Mouse (Mus musculus): ENCODE results near the gene Mccc1.

GRCm38 (mm10) chr3:35957230-35957629 is 43.2 kb downstream of the Mccc1 start:
- TF ChIP-seq CTCF (IDR thresholded peaks at IDR 0.05; ENCODE audit: borderline replicate concordance, control insufficient read depth, extremely low read depth, insufficient read depth, low read length, poor library complexity) (no peak), POLR2A (IDR thresholded peaks at IDR 0.05; ENCODE audit: control insufficient read depth, extremely low read depth, insufficient read depth, low read length, poor library complexity) (no peak)

Measured in thymus, adult 2 months (tissue).